Mouse (Mus musculus) testis, adult 2 months (tissue): ENCODE measurements around the gene Mast3.

ENCODE experiments used
- CTCF ChIP-seq: fragments of 200-500 bp; IDR thresholded peaks from 2 replicates; pipeline ENCODE4 v1.5.1; 2012; ENCODE audit warnings: low read depth, mild to moderate bottlenecking, inconsistent platforms, low read length, moderate library complexity; ENCODE audit not compliant: control insufficient read depth, insufficient read depth, insufficient replicate concordance
- POLR2A ChIP-seq: fragments of 200-500 bp; IDR thresholded peaks from 2 replicates; pipeline ENCODE4 v1.6.1; 2012; ENCODE audit warnings: low read depth, mild to moderate bottlenecking, inconsistent platforms, low read length, moderate library complexity; ENCODE audit not compliant: control insufficient read depth

DNA sequence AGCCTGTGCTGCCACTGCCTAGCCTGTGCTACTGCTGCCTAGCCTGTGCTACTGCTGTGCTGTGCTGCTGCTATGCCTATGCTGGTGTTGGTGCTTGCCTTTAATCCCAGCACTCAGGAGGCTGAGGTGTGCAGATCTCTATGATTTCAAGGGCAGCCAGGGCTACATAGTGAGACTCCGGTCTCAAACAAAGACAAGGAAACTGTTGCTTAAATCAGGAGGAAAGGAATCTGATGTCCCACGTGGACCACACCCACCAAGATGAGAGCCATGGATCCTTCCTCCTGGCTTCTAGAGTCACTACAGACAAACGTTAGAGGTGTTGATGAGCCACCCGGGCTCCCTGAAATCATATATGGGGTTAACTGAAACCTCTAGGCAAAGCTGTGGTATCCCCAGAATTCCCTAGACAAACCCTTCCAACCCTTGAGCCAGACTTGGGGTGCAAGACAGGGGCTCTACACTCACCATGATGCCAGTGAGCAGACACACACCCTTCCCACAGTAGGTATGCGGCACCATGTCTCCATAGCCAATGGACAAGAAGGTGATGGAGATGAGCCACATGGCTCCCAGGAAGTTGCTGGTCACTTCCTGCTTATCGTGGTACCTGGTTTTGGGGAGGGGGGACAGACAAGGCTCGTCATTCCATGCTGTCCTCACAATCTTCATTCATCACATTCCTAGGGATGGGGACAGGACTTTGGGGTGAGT lies 45.4 kb upstream of the Mast3 start:
- no peak for TF ChIP-seq CTCF
- no peak for TF ChIP-seq POLR2A
